ENCODE assay signal across 11 mouse cellular contexts in the genomic region with DNA sequence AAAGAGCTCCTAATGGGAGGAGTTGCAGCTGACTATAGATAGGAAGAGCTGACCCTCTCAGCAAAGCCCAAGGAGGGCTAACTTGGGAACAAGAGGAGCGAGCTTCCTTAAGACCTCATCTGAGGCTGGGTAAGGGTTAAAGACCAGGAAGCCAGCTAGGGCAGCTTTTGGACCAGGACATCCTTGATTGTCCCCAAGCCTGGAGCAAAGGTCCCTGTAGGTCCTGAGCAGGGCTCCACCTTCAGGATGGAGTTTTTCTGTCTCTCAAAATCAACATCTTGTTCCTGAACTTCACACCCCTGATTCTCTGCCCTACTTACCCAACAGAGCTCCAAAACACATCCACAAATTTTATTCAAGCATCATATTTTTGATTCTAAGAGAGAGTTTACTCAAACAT. TPM values are rescaled to one million over a fixed set of nuclear protein-coding genes. Genes with fewer than 3 reads are reported as not detected.
A peak's percentile ranks its signal among the peaks of the same experiment; 100 is the strongest.
DNase-seq lines count a peak whose midpoint lies in the region; ATAC-seq lines count a peak whose summit lies in the region.
"Had no signal": no experiment of that assay in that cellular context is flagged by ENCODE, and none has a peak within 500 bp of the region (broad histone marks: within the 10 kb centered on the region; RNA-seq: fewer than 3 reads in every experiment).

No protein-coding gene starts in this region.

- DNase-seq in hindbrain, embryonic 10.5 days (ENCODE audit: low spot score), result no peak
- DNase-seq in hindbrain, embryonic 11.5 days (ENCODE audit: low spot score), result no peak
- no peak for DNase-seq in embryonic facial prominence, embryonic 10.5 days (ENCODE audit: low spot score)
- DNase-seq in B cell, adult 2 months, result no peak
- DNase-seq in thymus, postnatal 10 days (ENCODE audit: low spot score in 2 of 2), result no peak
- no peak for DNase-seq in cerebellum, postnatal 10 days
- DNase-seq: cerebellum, adult 11-12 months had no signal

- 0 out of 2 replicates have a peak overlapping the region, but pooled peaks have one; percentile 73 for H3K4me3 ChIP-seq in hindbrain, embryonic 10.5 days
- H3K4me3 ChIP-seq in hindbrain, embryonic 11.5 days (ENCODE audit: low read depth, low read length), result no peak overlapping the region
- H3K4me3 ChIP-seq in embryonic facial prominence, embryonic 10.5 days, result peak overlapping the region; percentile 78
- no peak overlapping the region for H3K4me3 ChIP-seq in hindbrain, embryonic 15.5 days
- peak overlapping the region; percentile 38; the same call in 1 of the 2 replicates for H3K4me3 ChIP-seq in limb, embryonic 15.5 days

- no peak overlapping the region for H3K4me2 ChIP-seq in hindbrain, embryonic 11.5 days (replicated peaks; ENCODE audit: low read depth, low read length)
- peak overlapping the region; percentile 48; the same call in 1 of the 2 replicates for H3K4me2 ChIP-seq in hindbrain, embryonic 15.5 days
- H3K4me2 ChIP-seq in limb, embryonic 15.5 days, result peak overlapping the region; percentile 67; the same call in 1 of the 2 replicates

- H3K9ac ChIP-seq in hindbrain, embryonic 11.5 days (ENCODE audit: low read depth, low read length), result no peak overlapping the region
- no peak overlapping the region for H3K9ac ChIP-seq in hindbrain, embryonic 15.5 days
- H3K9ac ChIP-seq in limb, embryonic 15.5 days, result no peak overlapping the region
- H3K9ac ChIP-seq: forebrain, embryonic 15.5 days had no signal

- 52% methylated on average over 1 of the region's 1 CpGs for WGBS in hindbrain, embryonic 10.5 days
- WGBS in hindbrain, embryonic 11.5 days, result 48% methylated on average over 1 of the region's 1 CpGs
- 66% methylated on average over 1 of the region's 1 CpGs for WGBS in embryonic facial prominence, embryonic 10.5 days
- WGBS in hindbrain, embryonic 15.5 days, result 75% methylated on average over 1 of the region's 1 CpGs
- WGBS in limb, embryonic 15.5 days, result 77% methylated on average over 1 of the region's 1 CpGs

- no peak for ATAC-seq in hindbrain, embryonic 11.5 days (ENCODE audit: low FRiP score)
- ATAC-seq in hindbrain, embryonic 15.5 days (ENCODE audit: low FRiP score, low read depth), result no peak
- ATAC-seq in limb, embryonic 15.5 days (ENCODE audit: insufficient number of reproducible peaks, low FRiP score, low TSS enrichment, low read depth), result no peak
- ATAC-seq: activated CD4-positive, CD25-positive, alpha-beta regulatory T cell, adult 4 months; forebrain, embryonic 15.5 days had no signal

- 0 out of 2 replicates have a peak, but pooled peaks cover 3% of the 10 kb centered on the region for H3K36me3 ChIP-seq in hindbrain, embryonic 10.5 days
- H3K36me3 ChIP-seq in hindbrain, embryonic 11.5 days (ENCODE audit: control insufficient read depth, insufficient read depth, low read length), result no peaks in the 10 kb centered on the region
- peaks cover 11% of the 10 kb centered on the region for H3K36me3 ChIP-seq in embryonic facial prominence, embryonic 10.5 days (replicated peaks)
- no peaks in the 10 kb centered on the region for H3K36me3 ChIP-seq in hindbrain, embryonic 15.5 days
- no peaks in the 10 kb centered on the region for H3K36me3 ChIP-seq in limb, embryonic 15.5 days
- H3K36me3 ChIP-seq: forebrain, embryonic 15.5 days had no signal

- H3K27ac ChIP-seq in hindbrain, embryonic 10.5 days, result peak overlapping the region; percentile 84; the same call in 1 of the 2 replicates
- no peak overlapping the region for H3K27ac ChIP-seq in hindbrain, embryonic 11.5 days (ENCODE audit: low read depth, low read length)
- peak overlapping the region; percentile 76 for H3K27ac ChIP-seq in embryonic facial prominence, embryonic 10.5 days (replicated peaks)
- no peak overlapping the region for H3K27ac ChIP-seq in hindbrain, embryonic 15.5 days (replicated peaks)
- H3K27ac ChIP-seq in limb, embryonic 15.5 days, result no peak overlapping the region

- no peaks in the 10 kb centered on the region for H3K9me3 ChIP-seq in hindbrain, embryonic 10.5 days
- no peaks in the 10 kb centered on the region for H3K9me3 ChIP-seq in hindbrain, embryonic 11.5 days (ENCODE audit: control insufficient read depth, low read length)
- no peaks in the 10 kb centered on the region for H3K9me3 ChIP-seq in embryonic facial prominence, embryonic 10.5 days
- no peaks in the 10 kb centered on the region for H3K9me3 ChIP-seq in hindbrain, embryonic 15.5 days
- H3K9me3 ChIP-seq in limb, embryonic 15.5 days, result no peaks in the 10 kb centered on the region
- H3K9me3 ChIP-seq: forebrain, embryonic 15.5 days had no signal

- H3K4me1 ChIP-seq in hindbrain, embryonic 10.5 days (replicated peaks), result peaks cover 54% of the 10 kb centered on the region
- peaks cover 2% of the 10 kb centered on the region; the same call in 1 of the 2 replicates for H3K4me1 ChIP-seq in hindbrain, embryonic 11.5 days (replicated peaks; ENCODE audit: control insufficient read depth, insufficient read depth, low read length)
- peaks cover 82% of the 10 kb centered on the region for H3K4me1 ChIP-seq in embryonic facial prominence, embryonic 10.5 days
- H3K4me1 ChIP-seq in hindbrain, embryonic 15.5 days (replicated peaks), result peaks cover 33% of the 10 kb centered on the region
- H3K4me1 ChIP-seq in limb, embryonic 15.5 days, result peaks cover 38% of the 10 kb centered on the region

- peaks cover 14% of the 10 kb centered on the region; the same call in 1 of the 2 replicates for H3K27me3 ChIP-seq in hindbrain, embryonic 10.5 days (ENCODE audit: insufficient read depth, poor library complexity, severe bottlenecking)
- no peaks in the 10 kb centered on the region for H3K27me3 ChIP-seq in hindbrain, embryonic 11.5 days (ENCODE audit: control insufficient read depth, insufficient read depth, low read length)
- peaks cover 8% of the 10 kb centered on the region; the same call in 1 of the 2 replicates for H3K27me3 ChIP-seq in embryonic facial prominence, embryonic 10.5 days (replicated peaks; ENCODE audit: low read depth, poor library complexity, severe bottlenecking)
- H3K27me3 ChIP-seq in hindbrain, embryonic 15.5 days, result peaks cover 8% of the 10 kb centered on the region
- H3K27me3 ChIP-seq in limb, embryonic 15.5 days, result no peaks in the 10 kb centered on the region

RNA-seq across cellular contexts. Expression of a gene that starts 3.5 kb away (rescaled TPM):
- polyA plus RNA-seq in hindbrain, embryonic 10.5 days (2016; fragmentation: Nextera tagmentation; extraction: Ambion mirVana), result 6.7 and 13.2 TPM in 2 replicates
- polyA plus RNA-seq in hindbrain, embryonic 11.5 days (2014; fragmentation: Nextera tagmentation; extraction: Ambion mirVana), result 20.5 and 23.9 TPM in 2 replicates
- 7.9 and 8.9 TPM in 2 replicates for polyA plus RNA-seq in embryonic facial prominence, embryonic 10.5 days (2016; fragmentation: Nextera tagmentation; extraction: Ambion mirVana)
- polyA plus RNA-seq in hindbrain, embryonic 15.5 days (2015; fragmentation: Nextera tagmentation; extraction: Ambion mirVana), result 23.6 and 25.8 TPM in 2 replicates
- polyA plus RNA-seq in limb, embryonic 15.5 days (2015; fragmentation: Nextera tagmentation; extraction: Ambion mirVana), result 9.6 and 11.7 TPM in 2 replicates
- polyA plus RNA-seq: activated CD4-positive, CD25-positive, alpha-beta regulatory T cell, adult 4 months had no signal

Comparison
In these comparisons a context has a peak if more than half of its experiments do, and no peak if none do; other contexts are left out.
1. H3K27ac ChIP-seq: peak in hindbrain, embryonic 10.5 days (single experiment) and embryonic facial prominence, embryonic 10.5 days (single experiment); none in hindbrain, embryonic 11.5 days (single experiment), hindbrain, embryonic 15.5 days (single experiment) and limb, embryonic 15.5 days (single experiment).
2. H3K4me3 ChIP-seq: peak in hindbrain, embryonic 10.5 days (single experiment), embryonic facial prominence, embryonic 10.5 days (single experiment) and limb, embryonic 15.5 days (single experiment); none in hindbrain, embryonic 11.5 days (single experiment) and hindbrain, embryonic 15.5 days (single experiment).